Mouse (Mus musculus): ENCODE data around the gene Plxdc1.
A peak's percentile ranks its signal among the peaks of the same experiment; 100 is the strongest.

GRCm38 (mm10) chr11:98026570-98027296, 40.5 kb upstream of the Plxdc1 start, which contains the start of gene Rpl19:
- peak; percentile 71 for TF ChIP-seq POLR2A (IDR thresholded peaks at IDR 0.05; ENCODE audit: insufficient read depth, low read depth, low read length)
- no peak for TF ChIP-seq CTCF (IDR thresholded peaks at IDR 0.05; ENCODE audit: insufficient read depth, low read depth, low read length)
